Mouse (Mus musculus) thymus, postnatal 0 days (tissue): ENCODE results near the gene Degs1. TPM values are rescaled to one million over a fixed set of nuclear protein-coding genes. Genes with fewer than 3 reads are reported as not detected.

Experiments
- DNase-seq: peaks from one replicate; pipeline ENCODE4 v3.0.0-alpha.2; 2015; ENCODE audit warnings: low spot score
- polyA plus RNA-seq: library from polyadenylated mRNA; unstranded; fragments of >200 nt; fragmentation: Nextera tagmentation; extraction: Ambion mirVana; gene quantifications from 2 replicates; pipeline ENCODE4 v1.2.1, GENCODE M21; 2015

Degs1 gene
- polyA plus RNA-seq, 1 experiment from 2014 or later = 149 TPM

GRCm38 (mm10) chr1:182227141-182227963, 55.3 kb downstream of the Degs1 start:
- no peak for DNase-seq

GRCm38 (mm10) chr1:182226261-182226660, 56.3 kb downstream of the Degs1 start:
- DNase-seq = peak; percentile 17

Other genes with a start within 250 kb of the Degs1 start
- 274 and 279 TPM in 2 replicates for gene Srp9, start 158.1 kb downstream of the Degs1 start, polyA plus RNA-seq
- gene Vmn1r1, start 118.3 kb downstream of the Degs1 start, polyA plus RNA-seq = not detected in 2 replicates
- 25.9 and 31.5 TPM in 2 replicates for gene Fbxo28, start 58.8 kb upstream of the Degs1 start, polyA plus RNA-seq
- 10.8 and 12.2 TPM in 2 replicates for gene Trp53bp2, start 126.4 kb upstream of the Degs1 start, polyA plus RNA-seq
- 48.7 and 50.6 TPM in 2 replicates for gene Capn2, start 234.8 kb upstream of the Degs1 start, polyA plus RNA-seq